Mouse (Mus musculus) heart, embryonic 15.5 days (tissue): ENCODE measurements around the gene Cycs. TPM values are rescaled to one million over a fixed set of nuclear protein-coding genes. Genes with fewer than 3 reads are reported as not detected.
"Not testable (repeated sequence)": the region's sequence is repeated elsewhere in the genome, so short reads cannot be mapped to it uniquely, and the experiment has no call there.

Source experiments
- ATAC-seq: fragments of 200-750 bp; cut with Nextera tagmentation; replicated peaks from 2 replicates; pipeline ENCODE4 v1.8.0; 2017; ENCODE audit warnings: low read depth, moderate TSS enrichment; ENCODE audit not compliant: insufficient number of reproducible peaks, insufficient read depth, low FRiP score
- H3K27ac ChIP-seq: fragments of 300-500 bp; sonication (generic); 2 replicates; pipeline ENCODE4 v1.5.1; 2015; ENCODE audit warnings: mild to moderate bottlenecking, inconsistent platforms
- H3K27me3 ChIP-seq: fragments of 300-500 bp; sonication (generic); 2 replicates; pipeline ENCODE4 v1.6.1; 2015; ENCODE audit warnings: inconsistent platforms
- H3K36me3 ChIP-seq: fragments of 300-500 bp; sonication (generic); 2 replicates; pipeline ENCODE4 v1.6.1; 2015; ENCODE audit warnings: mild to moderate bottlenecking, inconsistent platforms
- H3K4me1 ChIP-seq: fragments of 300-500 bp; sonication (generic); replicated peaks from 2 replicates; pipeline ENCODE4 v1.6.1; 2015; ENCODE audit warnings: inconsistent platforms
- H3K4me2 ChIP-seq: fragments of 300-500 bp; sonication (generic); 2 replicates; pipeline ENCODE4 v1.6.1; 2015; ENCODE audit warnings: inconsistent platforms, mild to moderate bottlenecking, moderate library complexity
- H3K4me3 ChIP-seq: fragments of 300-500 bp; sonication (generic); 2 replicates; pipeline ENCODE4 v1.5.1; 2015; ENCODE audit warnings: mild to moderate bottlenecking, inconsistent platforms
- H3K9ac ChIP-seq: fragments of 300-500 bp; sonication (generic); 2 replicates; pipeline ENCODE4 v1.6.1; 2015; ENCODE audit warnings: mild to moderate bottlenecking, inconsistent platforms
- H3K9me3 ChIP-seq: fragments of 300-500 bp; sonication (generic); replicated peaks from 2 replicates; pipeline ENCODE4 v1.6.1; 2016; ENCODE audit warnings: inconsistent platforms
- WGBS: fragments of 180-500 bp; shearing (Covaris S2); methylation state at CpG from one replicate; pipeline ENCODE4 v1.1.7; 2015; ENCODE audit warnings: mixed read lengths; 5-methylcytosine and 5-hydroxymethylcytosine counted together
- polyA plus RNA-seq: library from polyadenylated mRNA; unstranded; fragments of >200 nt; fragmentation: Nextera tagmentation; extraction: Ambion mirVana; gene quantifications from 2 replicates; pipeline ENCODE4 v1.2.1, GENCODE M21; 2015

Gene Cycs
- polyA plus RNA-seq, 1 experiment from 2014 or later, result 216 TPM

DNA sequence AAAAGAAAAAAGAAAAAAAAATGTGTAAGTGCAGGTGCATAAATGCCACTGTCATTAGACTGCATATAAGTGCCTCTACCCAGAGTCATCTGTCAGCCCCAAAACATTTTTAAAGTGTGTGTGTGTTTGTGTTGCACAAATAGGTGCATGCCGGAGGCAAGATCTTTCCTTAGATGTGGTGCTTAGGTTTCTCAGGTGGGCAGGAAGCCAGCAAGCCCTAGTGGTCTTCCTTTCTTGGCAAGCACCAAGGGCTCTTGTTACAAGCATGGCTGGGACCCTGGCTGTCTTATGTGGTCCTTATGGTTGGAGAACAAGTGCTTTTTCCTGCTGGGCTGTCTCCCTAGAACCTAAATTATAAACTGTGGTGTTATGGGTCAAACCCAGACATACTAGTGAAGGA is 5.3 kb upstream of the Cycs start:
- H3K4me1 ChIP-seq, result peaks cover 5% of the 10 kb centered on the region
- 88% methylated on average over 1 of the region's 1 CpGs for WGBS
- H3K4me2 ChIP-seq, result no peak overlapping the region
- no peak overlapping the region for H3K27ac ChIP-seq
- H3K9ac ChIP-seq, result no peak overlapping the region
- H3K36me3 ChIP-seq, result no peaks in the 10 kb centered on the region
- H3K4me3 ChIP-seq, result no peak overlapping the region
- H3K9me3 ChIP-seq, result no peaks in the 10 kb centered on the region
- no peaks in the 10 kb centered on the region for H3K27me3 ChIP-seq
- no peak for ATAC-seq

DNA sequence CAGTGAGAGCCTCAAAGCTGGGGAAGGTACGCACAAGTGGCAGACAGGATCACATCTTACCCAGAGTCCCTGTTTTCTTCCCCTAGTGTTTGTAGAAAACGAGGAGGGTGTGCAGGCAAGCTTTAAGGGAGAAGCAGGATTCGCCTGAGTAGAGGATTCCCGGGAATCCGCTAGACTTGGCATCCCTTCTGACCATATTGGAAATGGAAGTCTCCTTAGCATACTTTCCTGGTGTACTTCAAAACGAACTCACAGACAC is 588 bp upstream of the Cycs start:
- Histone ChIP-seq H3K27ac (peak overlapping the region; percentile 94), H3K4me1 (peaks cover 7% of the 10 kb centered on the region), H3K27me3 (no peaks in the 10 kb centered on the region), H3K4me2 (peak overlapping the region; percentile 75), H3K9me3 (no peaks in the 10 kb centered on the region), H3K36me3 (peaks cover 14% of the 10 kb centered on the region), H3K4me3 (peak overlapping the region; percentile 78), H3K9ac (peak overlapping the region; percentile 85)
- no peak for ATAC-seq
- whole genome bisulfite sequencing, result 12% methylated on average over 6 of the region's 6 CpGs

- Histone ChIP-seq H3K27me3 (no peaks in the 10 kb centered on the region), H3K4me3 (no peak overlapping the region), H3K4me2 (no peak overlapping the region), H3K36me3 (peaks cover 14% of the 10 kb centered on the region), H3K9me3 (no peaks in the 10 kb centered on the region), H3K27ac (no peak overlapping the region), H3K4me1 (peaks cover 7% of the 10 kb centered on the region), H3K9ac (no peak overlapping the region)
- ATAC-seq, result no peak
- WGBS, result 95% methylated on average over 3 of the region's 3 CpGs
These were observed 2.7 kb downstream of the Cycs start for GRCm38 (mm10) chr6:50563651-50564050.

GRCm38 (mm10) chr6:50562421-50562820 is 3.9 kb downstream of the Cycs start:
- Histone ChIP-seq H3K36me3 (peaks cover 14% of the 10 kb centered on the region), H3K9me3 (no peaks in the 10 kb centered on the region), H3K4me1 (peaks cover 7% of the 10 kb centered on the region), H3K27me3 (no peaks in the 10 kb centered on the region), H3K4me3 (no peak overlapping the region), H3K4me2 (no peak overlapping the region), H3K9ac (no peak overlapping the region), H3K27ac (no peak overlapping the region)
- ATAC-seq, result no peak
- WGBS, result 91% methylated on average over 4 of the region's 4 CpGs

DNA sequence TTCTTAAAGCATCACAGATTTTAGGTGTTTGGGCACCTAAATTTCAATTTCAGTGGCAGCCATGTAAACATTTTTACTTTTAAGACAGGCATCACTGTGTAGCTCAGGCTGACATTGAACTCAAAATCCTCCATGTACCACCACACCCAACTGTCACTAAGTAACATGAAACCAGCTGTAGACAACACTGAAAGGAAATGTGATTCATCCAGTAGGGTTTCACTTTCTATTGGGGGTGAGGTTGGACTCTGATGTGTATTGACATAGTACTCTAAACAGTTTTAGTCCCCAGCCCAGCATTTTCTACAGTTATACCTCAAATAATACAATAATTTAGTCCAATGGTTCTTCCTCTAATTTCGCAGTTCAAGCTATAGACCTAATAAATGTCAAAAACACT is 5.6 kb downstream of the Cycs start:
- H3K4me1 ChIP-seq, result 0 out of 2 replicates have a peak, but pooled peaks cover 2% of the 10 kb centered on the region
- no peaks in the 10 kb centered on the region for H3K9me3 ChIP-seq
- H3K27ac ChIP-seq, result no peak overlapping the region
- ATAC-seq, result no peak
- no peak overlapping the region for H3K4me2 ChIP-seq
- no peak overlapping the region for H3K4me3 ChIP-seq
- no peaks in the 10 kb centered on the region for H3K27me3 ChIP-seq
- 92% methylated on average over 1 of the region's 1 CpGs for WGBS
- no peak overlapping the region for H3K9ac ChIP-seq
- H3K36me3 ChIP-seq, result peaks cover 14% of the 10 kb centered on the region

DNA sequence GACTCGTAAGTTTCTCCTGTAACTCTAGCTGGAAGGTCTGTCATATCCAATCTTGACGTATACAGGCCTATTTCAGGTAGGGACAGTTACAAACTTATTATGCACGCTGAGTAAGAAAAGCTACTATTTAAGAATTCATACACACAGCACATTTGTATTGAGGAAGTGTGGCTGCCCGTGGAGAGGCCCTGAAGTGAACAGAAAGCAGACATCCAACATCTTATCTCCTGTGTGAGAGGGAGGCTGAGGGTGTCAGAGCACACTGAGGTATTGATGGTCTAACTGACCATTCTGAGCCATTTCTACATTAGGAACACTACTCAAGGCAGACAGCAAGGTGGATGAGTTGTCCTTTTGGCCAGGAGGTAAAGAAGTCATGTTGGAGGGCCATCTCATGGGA is 7.5 kb downstream of the Cycs start:
- H3K27ac ChIP-seq, result no peak overlapping the region
- H3K4me1 ChIP-seq, result no peaks in the 10 kb centered on the region
- no peak overlapping the region for H3K4me3 ChIP-seq
- H3K9ac ChIP-seq, result no peak overlapping the region
- 62% methylated on average over 4 of the region's 4 CpGs for WGBS
- H3K4me2 ChIP-seq, result no peak overlapping the region
- no peaks in the 10 kb centered on the region for H3K27me3 ChIP-seq
- peaks cover 10% of the 10 kb centered on the region for H3K36me3 ChIP-seq
- no peak for ATAC-seq
- no peaks in the 10 kb centered on the region for H3K9me3 ChIP-seq

GRCm38 (mm10) chr6:50557566-50557965 is 8.8 kb downstream of the Cycs start:
- H3K4me3 ChIP-seq, result no peak overlapping the region
- no peaks in the 10 kb centered on the region for H3K27me3 ChIP-seq
- no peak overlapping the region for H3K9ac ChIP-seq
- peaks cover 5% of the 10 kb centered on the region for H3K36me3 ChIP-seq
- no peak overlapping the region for H3K27ac ChIP-seq
- H3K9me3 ChIP-seq, result no peaks in the 10 kb centered on the region
- H3K4me1 ChIP-seq, result no peaks in the 10 kb centered on the region
- ATAC-seq, result no peak
- H3K4me2 ChIP-seq, result no peak overlapping the region
- 87% methylated on average over 6 of the region's 6 CpGs for WGBS

- not testable (repeated sequence) for H3K9ac ChIP-seq, H3K4me2 ChIP-seq, ATAC-seq, H3K27me3 ChIP-seq, H3K4me1 ChIP-seq, H3K36me3 ChIP-seq, H3K4me3 ChIP-seq, H3K27ac ChIP-seq, H3K9me3 ChIP-seq
- WGBS, result 64% methylated on average over 2 of the region's 2 CpGs
These were observed 12.1 kb downstream of the Cycs start for GRCm38 (mm10) chr6:50554223-50554622.

DNA sequence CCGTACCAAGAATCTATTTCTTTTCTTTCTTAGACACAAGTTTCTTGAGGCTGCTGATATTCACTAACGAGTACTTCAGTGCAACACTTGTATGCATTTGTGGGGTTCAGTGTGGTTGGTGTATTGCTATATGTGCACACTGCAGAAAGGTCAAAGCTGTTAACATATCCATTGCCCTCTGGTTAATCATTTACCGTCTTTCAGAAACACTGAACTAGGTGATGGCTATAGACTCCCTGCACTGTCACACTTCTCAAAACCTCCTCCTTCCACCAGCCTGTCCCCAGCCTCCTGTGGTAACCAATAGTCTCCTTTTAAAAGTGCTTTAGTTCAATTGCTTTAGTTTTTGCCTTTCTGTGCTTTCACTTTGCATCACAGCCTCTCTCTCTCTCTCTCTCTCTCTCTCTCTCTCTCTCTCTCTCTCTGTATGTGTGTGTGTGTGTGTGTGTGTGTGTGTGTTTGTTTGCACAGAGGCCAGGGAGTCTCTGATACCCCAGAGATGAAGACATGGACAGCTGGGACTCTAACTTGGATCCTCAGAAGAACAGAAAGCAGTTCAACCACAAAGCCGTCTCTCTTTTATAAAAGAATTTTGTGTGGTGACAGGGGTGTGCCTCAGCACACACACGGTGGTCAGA is 13.3 kb downstream of the Cycs start:
- Histone ChIP-seq H3K27me3 (no peaks in the 10 kb centered on the region), H3K27ac (no peak overlapping the region), H3K4me3 (no peak overlapping the region), H3K9me3 (no peaks in the 10 kb centered on the region), H3K4me1 (no peaks in the 10 kb centered on the region), H3K9ac (no peak overlapping the region), H3K4me2 (no peak overlapping the region), H3K36me3 (no peaks in the 10 kb centered on the region)
- 70% methylated on average over 5 of the region's 5 CpGs for WGBS
- no peak for ATAC-seq

GRCm38 (mm10) chr6:50549791-50550190 is 16.5 kb downstream of the Cycs start:
- 78% methylated on average over 7 of the region's 7 CpGs for WGBS
- Histone ChIP-seq H3K9me3 (no peaks in the 10 kb centered on the region), H3K27me3 (no peaks in the 10 kb centered on the region), H3K27ac (no peak overlapping the region), H3K4me1 (peaks cover 3% of the 10 kb centered on the region; the same call in 1 of the 2 replicates), H3K9ac (no peak overlapping the region), H3K36me3 (no peaks in the 10 kb centered on the region), H3K4me2 (no peak overlapping the region), H3K4me3 (no peak overlapping the region)
- no peak for ATAC-seq

DNA sequence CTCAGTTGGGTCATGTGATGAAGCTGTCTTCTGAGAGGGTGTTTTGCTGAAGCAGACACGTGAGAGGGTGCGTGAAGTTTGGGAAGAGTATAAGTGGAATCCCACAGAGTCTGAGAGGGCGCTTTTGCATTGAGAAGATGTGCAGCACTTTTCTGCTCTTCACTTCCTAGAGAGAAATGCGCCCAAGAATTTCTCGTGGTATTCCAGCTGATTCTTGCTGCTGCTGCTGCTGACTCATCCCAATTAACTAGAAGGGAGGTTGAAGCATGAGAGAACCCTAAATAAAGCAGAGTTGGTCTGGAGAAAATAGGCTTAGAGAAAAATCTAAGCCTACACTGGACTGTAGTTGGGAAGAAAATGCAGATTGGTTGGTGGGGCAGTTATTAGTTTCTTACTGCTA is 17.3 kb downstream of the Cycs start:
- H3K4me3 ChIP-seq, result no peak overlapping the region
- ATAC-seq, result no peak
- no peaks in the 10 kb centered on the region for H3K9me3 ChIP-seq
- no peak overlapping the region for H3K9ac ChIP-seq
- H3K4me2 ChIP-seq, result no peak overlapping the region
- no peaks in the 10 kb centered on the region for H3K27me3 ChIP-seq
- H3K27ac ChIP-seq, result no peak overlapping the region
- no peaks in the 10 kb centered on the region for H3K36me3 ChIP-seq
- peaks cover 3% of the 10 kb centered on the region; the same call in 1 of the 2 replicates for H3K4me1 ChIP-seq
- WGBS, result 80% methylated on average over 5 of the region's 5 CpGs

- H3K4me2 ChIP-seq, result peak overlapping the region; percentile 18
- ATAC-seq, result no peak
- no peaks in the 10 kb centered on the region for H3K9me3 ChIP-seq
- no peak overlapping the region for H3K9ac ChIP-seq
- no peak overlapping the region for H3K4me3 ChIP-seq
- H3K4me1 ChIP-seq, result peaks cover 3% of the 10 kb centered on the region; the same call in 1 of the 2 replicates
- no peak overlapping the region for H3K27ac ChIP-seq
- no peaks in the 10 kb centered on the region for H3K27me3 ChIP-seq
- WGBS, result 23% methylated on average over 10 of the region's 10 CpGs
- H3K36me3 ChIP-seq, result no peaks in the 10 kb centered on the region
These were observed 20.8 kb downstream of the Cycs start for GRCm38 (mm10) chr6:50545412-50546043.
